Mouse (Mus musculus): ENCODE measurements around the gene Ly6g6f. TPM values are rescaled to one million over a fixed set of nuclear protein-coding genes. Genes with fewer than 3 reads are reported as not detected.

The Ly6g6f gene
- total and polyA plus RNA-seq, 2 experiments, result 0.07 TPM; not detected in 1

DNA sequence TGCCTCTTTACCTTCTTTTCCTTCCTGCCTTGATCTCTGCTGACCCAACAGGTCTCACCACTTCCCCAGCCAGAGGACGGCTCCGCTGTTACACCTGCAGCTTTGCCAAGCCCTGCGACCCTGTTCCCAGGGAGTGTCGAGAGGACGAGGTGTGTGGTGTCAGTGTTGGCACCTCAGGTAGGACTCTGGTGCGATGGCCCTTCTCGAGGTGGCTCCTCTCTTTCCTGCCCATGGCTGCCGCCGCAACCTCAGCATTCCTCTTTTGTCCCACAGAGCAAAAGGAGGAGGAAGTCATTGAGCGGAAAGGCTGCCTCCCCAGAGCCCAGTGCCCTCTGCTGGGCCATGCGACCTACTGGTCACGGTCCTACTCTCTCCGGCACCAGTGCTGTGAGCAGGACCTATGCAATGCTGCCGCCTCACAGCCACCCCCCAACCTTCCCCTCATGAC is 7.6 kb downstream of the Ly6g6f start, which contains the start of gene Ly6g6d:
TSS of gene Ly6g6d (minus strand) at position 280 of the 448 bp plus-strand sequence.
- no peak for DNase-seq (ENCODE audit: extremely low read depth, low read depth, low spot score)

DNA sequence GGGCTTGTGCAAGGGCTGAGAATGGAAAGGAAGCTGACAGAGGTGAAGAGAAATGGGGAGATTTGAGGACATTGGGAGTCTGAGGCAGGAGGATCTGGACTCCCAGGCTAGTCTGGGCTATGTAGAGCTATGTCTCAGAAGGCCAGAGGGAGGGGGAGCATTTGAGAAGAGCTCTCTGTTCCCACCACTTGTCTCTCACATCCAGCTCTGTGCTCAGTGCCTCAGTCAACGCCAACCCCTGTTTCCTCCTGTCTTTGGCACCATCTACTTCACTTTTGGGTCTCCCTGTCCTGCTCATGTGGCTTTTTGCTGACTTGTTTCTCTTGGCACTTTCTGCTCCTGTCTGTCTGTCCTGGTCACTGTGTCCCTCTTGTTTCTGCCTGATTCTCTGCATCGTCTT is 8.1 kb downstream of the Ly6g6f start:
- Histone ChIP-seq H3K9ac (ENCODE audit: low read depth, low read length) (peak overlapping the region; percentile 46), H3K27me3 (ENCODE audit: control insufficient read depth, insufficient read depth, low read length) (no peaks in the 10 kb centered on the region), H3K4me1 (ENCODE audit: control insufficient read depth, insufficient read depth, low read length) (0 out of 2 replicates have a peak, but pooled peaks cover 2% of the 10 kb centered on the region), H3K4me3 (ENCODE audit: insufficient read depth, low read depth, low read length) (no peak overlapping the region; the same call in 1 of the 2 replicates), H3K27ac (replicated peaks; ENCODE audit: insufficient read depth, low read depth, low read length) (peak overlapping the region; percentile 4; the same call in 1 of the 2 replicates), H3K79me2 (ENCODE audit: control insufficient read depth, insufficient read depth, low read length) (no peaks in the 10 kb centered on the region), H3K36me3 (ENCODE audit: control insufficient read depth, insufficient read depth, low read length) (no peaks in the 10 kb centered on the region)
- no peak for DNase-seq (ENCODE audit: extremely low read depth, low read depth, low spot score)
- 53% methylated on average over 2 of the region's 2 CpGs for whole genome bisulfite sequencing
- TF ChIP-seq CTCF (IDR thresholded peaks at IDR 0.05; ENCODE audit: low read depth, low read length) (no peak), POLR2A (IDR thresholded peaks at IDR 0.05; ENCODE audit: extremely low read depth, insufficient read depth, low read length) (no peak)

More for the DNA sequence above, 7.6 kb downstream of the Ly6g6f start, which contains the start of gene Ly6g6d:
- H3K4me3 ChIP-seq (ENCODE audit: insufficient read depth, low read depth, low read length), result peak within 1 kb of the TSS; percentile 59
- H3K79me2 ChIP-seq (ENCODE audit: control insufficient read depth, insufficient read depth, low read length), result no peaks in the 10 kb centered on the region
- 22% methylated on average over 14 of the region's 14 CpGs for WGBS
- no peaks in the 10 kb centered on the region for H3K36me3 ChIP-seq (ENCODE audit: control insufficient read depth, insufficient read depth, low read length)
- H3K27me3 ChIP-seq (ENCODE audit: control insufficient read depth, insufficient read depth, low read length), result no peaks in the 10 kb centered on the region
- no peak for TF ChIP-seq POLR2A (IDR thresholded peaks at IDR 0.05; ENCODE audit: extremely low read depth, insufficient read depth, low read length)
- TF ChIP-seq CTCF (IDR thresholded peaks at IDR 0.05; ENCODE audit: low read depth, low read length), result peak; percentile 68
- H3K9ac ChIP-seq (ENCODE audit: low read depth, low read length), result peak within 1 kb of the TSS; percentile 46
- H3K27ac ChIP-seq (replicated peaks; ENCODE audit: insufficient read depth, low read depth, low read length), result peak within 1 kb of the TSS; percentile 29; the same call in 1 of the 2 replicates
- H3K4me1 ChIP-seq (ENCODE audit: control insufficient read depth, insufficient read depth, low read length), result 0 out of 2 replicates have a peak, but pooled peaks cover 2% of the 10 kb centered on the region

- TF ChIP-seq CTCF (IDR thresholded peaks at IDR 0.05; ENCODE audit: low read depth, low read length), result no peak
- TF ChIP-seq POLR2A (IDR thresholded peaks at IDR 0.05; ENCODE audit: extremely low read depth, insufficient read depth, low read length), result no peak
- peak within 1 kb of the TSS; percentile 59 for H3K4me3 ChIP-seq (ENCODE audit: insufficient read depth, low read depth, low read length)
- H3K4me1 ChIP-seq (ENCODE audit: control insufficient read depth, insufficient read depth, low read length), result 0 out of 2 replicates have a peak, but pooled peaks cover 2% of the 10 kb centered on the region
- H3K79me2 ChIP-seq (ENCODE audit: control insufficient read depth, insufficient read depth, low read length), result no peaks in the 10 kb centered on the region
- H3K9ac ChIP-seq (ENCODE audit: low read depth, low read length), result peak within 1 kb of the TSS; percentile 46
- H3K27me3 ChIP-seq (ENCODE audit: control insufficient read depth, insufficient read depth, low read length), result no peaks in the 10 kb centered on the region
- H3K27ac ChIP-seq (replicated peaks; ENCODE audit: insufficient read depth, low read depth, low read length), result peak within 1 kb of the TSS; percentile 29; the same call in 1 of the 2 replicates
- DNase-seq (ENCODE audit: extremely low read depth, low read depth, low spot score), result no peak
- no peaks in the 10 kb centered on the region for H3K36me3 ChIP-seq (ENCODE audit: control insufficient read depth, insufficient read depth, low read length)
- 57% methylated on average over 10 of the region's 10 CpGs for WGBS
Observed at GRCm38 (mm10) chr17:35076507-35077176, 8.8 kb downstream of the Ly6g6f start, which contains the start of gene Ly6g6e. Ly6g6e (plus strand) TSS chr17:35076902.

GRCm38 (mm10) chr17:35074097-35074496 is 11.3 kb downstream of the Ly6g6f start:
- no peak overlapping the region for H3K27ac ChIP-seq (replicated peaks; ENCODE audit: insufficient read depth, low read depth, low read length)
- H3K27me3 ChIP-seq (ENCODE audit: control insufficient read depth, insufficient read depth, low read length), result no peaks in the 10 kb centered on the region
- H3K9ac ChIP-seq (ENCODE audit: low read depth, low read length), result no peak overlapping the region
- no peaks in the 10 kb centered on the region for H3K79me2 ChIP-seq (ENCODE audit: control insufficient read depth, insufficient read depth, low read length)
- H3K4me3 ChIP-seq (ENCODE audit: insufficient read depth, low read depth, low read length), result no peak overlapping the region
- DNase-seq (ENCODE audit: extremely low read depth, low read depth, low spot score), result no peak
- no peaks in the 10 kb centered on the region for H3K4me1 ChIP-seq (ENCODE audit: control insufficient read depth, insufficient read depth, low read length)
- no peaks in the 10 kb centered on the region for H3K36me3 ChIP-seq (ENCODE audit: control insufficient read depth, insufficient read depth, low read length)
- TF ChIP-seq CTCF (IDR thresholded peaks at IDR 0.05; ENCODE audit: low read depth, low read length), result no peak
- TF ChIP-seq POLR2A (IDR thresholded peaks at IDR 0.05; ENCODE audit: extremely low read depth, insufficient read depth, low read length), result no peak
- 83% methylated on average over 17 of the region's 17 CpGs for WGBS

DNA sequence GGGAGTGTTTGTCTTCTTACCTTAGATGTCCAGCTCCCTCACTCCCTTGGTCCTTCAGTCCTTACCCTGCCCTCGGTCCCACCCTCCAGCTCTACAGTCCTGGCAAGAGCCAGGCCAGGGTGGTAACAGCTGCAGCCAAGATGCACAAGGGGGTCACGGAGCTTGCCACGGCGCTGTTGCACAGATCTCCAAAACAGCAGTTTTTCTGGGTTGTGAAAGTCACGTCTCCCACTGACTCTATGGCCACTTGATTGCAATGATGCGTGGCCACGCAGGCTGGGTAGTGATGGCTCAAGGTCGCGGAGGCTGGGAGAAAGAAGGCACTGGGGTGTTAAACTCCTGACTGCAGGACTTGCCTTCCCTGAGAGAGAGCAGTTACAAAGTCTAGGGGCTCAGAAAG is 14.0 kb downstream of the Ly6g6f start:
- no peak overlapping the region for H3K4me3 ChIP-seq (ENCODE audit: insufficient read depth, low read depth, low read length)
- 77% methylated on average over 9 of the region's 9 CpGs for WGBS
- H3K27me3 ChIP-seq (ENCODE audit: control insufficient read depth, insufficient read depth, low read length), result no peaks in the 10 kb centered on the region
- TF ChIP-seq POLR2A (IDR thresholded peaks at IDR 0.05; ENCODE audit: extremely low read depth, insufficient read depth, low read length) (no peak), CTCF (IDR thresholded peaks at IDR 0.05; ENCODE audit: low read depth, low read length) (no peak)
- H3K79me2 ChIP-seq (ENCODE audit: control insufficient read depth, insufficient read depth, low read length), result no peaks in the 10 kb centered on the region
- no peaks in the 10 kb centered on the region for H3K4me1 ChIP-seq (ENCODE audit: control insufficient read depth, insufficient read depth, low read length)
- H3K36me3 ChIP-seq (ENCODE audit: control insufficient read depth, insufficient read depth, low read length), result no peaks in the 10 kb centered on the region
- H3K27ac ChIP-seq (replicated peaks; ENCODE audit: insufficient read depth, low read depth, low read length), result no peak overlapping the region
- DNase-seq (ENCODE audit: extremely low read depth, low read depth, low spot score), result no peak
- H3K9ac ChIP-seq (ENCODE audit: low read depth, low read length), result no peak overlapping the region

All from liver, adult 2 months (tissue).